Mouse (Mus musculus) neural tube, embryonic 11.5 days (tissue): Measurements from ENCODE around the gene Trub2. TPM values are rescaled to one million over a fixed set of nuclear protein-coding genes. Genes with fewer than 3 reads are reported as not detected.

Source experiments
- ATAC-seq: fragments of 200-750 bp; cut with Nextera tagmentation; 2 replicates; pipeline ENCODE4 v1.8.0; 2017; ENCODE audit warnings: moderate number of reproducible peaks, mild to moderate bottlenecking, moderate TSS enrichment, moderate library complexity; ENCODE audit not compliant: insufficient read depth, low FRiP score, low TSS enrichment
- DNase-seq: peaks from one replicate; pipeline ENCODE4 v3.0.0-alpha.2; 2015; ENCODE audit warnings: low spot score
- H3K27ac ChIP-seq: fragments of 300-500 bp; sonication (generic); 2 replicates; pipeline ENCODE4 v1.5.1; 2014; ENCODE audit warnings: low read depth, mild to moderate bottlenecking, low read length
- H3K27me3 ChIP-seq: fragments of 300-500 bp; sonication (generic); 2 replicates; pipeline ENCODE4 v1.6.1; 2014; ENCODE audit warnings: mild to moderate bottlenecking, low read length, mixed read lengths; ENCODE audit not compliant: control insufficient read depth, insufficient read depth
- H3K36me3 ChIP-seq: fragments of 300-500 bp; sonication (generic); 2 replicates; pipeline ENCODE4 v1.6.1; 2014; ENCODE audit warnings: mild to moderate bottlenecking, low read length, moderate library complexity, mixed read lengths; ENCODE audit not compliant: control insufficient read depth, insufficient read depth
- H3K4me1 ChIP-seq: fragments of 300-500 bp; sonication (generic); 2 replicates; pipeline ENCODE4 v1.6.1; 2014; ENCODE audit warnings: low read length, mixed read lengths; ENCODE audit not compliant: control insufficient read depth, insufficient read depth
- H3K4me2 ChIP-seq: fragments of 300-500 bp; sonication (generic); 2 replicates; pipeline ENCODE4 v1.6.1; 2014; ENCODE audit warnings: low read depth, mild to moderate bottlenecking, moderate library complexity
- H3K4me3 ChIP-seq: fragments of 300-500 bp; sonication (generic); 2 replicates; pipeline ENCODE4 v1.5.1; 2014; ENCODE audit warnings: low read depth, low read length
- H3K9ac ChIP-seq: fragments of 300-500 bp; sonication (generic); 2 replicates; pipeline ENCODE4 v1.6.1; 2014; ENCODE audit warnings: mild to moderate bottlenecking, low read length
- H3K9me3 ChIP-seq: fragments of 300-500 bp; sonication (generic); 2 replicates; pipeline ENCODE4 v1.6.1; 2016; ENCODE audit warnings: low read length; ENCODE audit not compliant: control insufficient read depth
- WGBS: fragments of 180-500 bp; shearing (Covaris S2); extraction: QIAGEN DNeasy Blood & Tissue Kit; methylation state at CpG from one replicate; pipeline ENCODE4 v1.1.7; 2014; 5-methylcytosine and 5-hydroxymethylcytosine counted together
- polyA plus RNA-seq: library from polyadenylated mRNA; unstranded; fragments of >200 nt; fragmentation: Nextera tagmentation; extraction: Ambion mirVana; gene quantifications from 2 replicates; pipeline ENCODE4 v1.2.1, GENCODE M21; 2014

The Trub2 gene
- 31.4 and 33.9 TPM in 2 replicates for polyA plus RNA-seq

DNA sequence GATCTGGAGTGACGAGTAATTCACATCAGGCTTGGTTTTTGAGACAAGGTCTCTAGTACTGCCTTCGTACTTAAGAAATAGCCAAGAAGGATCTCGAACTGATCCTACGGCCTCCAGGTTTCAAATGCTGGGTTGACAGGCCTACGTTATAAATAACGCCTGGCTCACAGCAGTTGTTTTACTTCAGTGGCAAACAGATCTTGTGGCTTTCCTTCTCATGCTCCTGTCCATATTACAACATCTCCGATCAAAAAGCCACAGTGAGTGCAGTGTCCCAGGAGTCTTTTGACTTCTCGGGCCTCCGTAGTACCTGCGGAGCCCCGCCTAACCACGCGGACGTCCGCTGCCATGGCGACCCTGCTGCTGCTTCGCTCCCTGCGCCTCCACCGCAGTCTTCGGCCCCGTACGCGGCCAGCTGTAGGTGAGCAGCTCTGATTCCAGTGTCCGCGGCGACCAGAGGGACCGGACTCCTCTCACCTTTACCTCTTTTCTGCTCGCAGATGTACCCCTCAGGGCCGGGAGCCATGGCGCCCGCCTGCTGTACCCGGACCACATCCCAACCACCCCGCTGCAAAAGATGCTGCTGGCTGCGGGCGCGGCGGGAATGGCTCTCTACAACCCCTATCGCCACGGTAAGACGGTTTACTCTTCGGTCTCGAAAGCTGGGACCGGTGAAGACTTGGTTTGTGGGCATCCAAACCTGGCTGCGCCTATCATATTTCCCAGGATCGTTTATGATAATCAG lies at the start of gene Trub2:
Gene Trub2, minus strand, starts transcription at position 566 of the 745 bp plus-strand sequence.
- peak; percentile 63 for ATAC-seq
- Histone ChIP-seq H3K9ac (peak within 1 kb of the TSS; percentile 72), H3K27ac (no peak within 1 kb of the TSS), H3K36me3 (peaks cover 12% of the 10 kb centered on the region), H3K4me3 (peak within 1 kb of the TSS; percentile 69), H3K4me2 (peak within 1 kb of the TSS; percentile 57), H3K4me1 (peaks cover 6% of the 10 kb centered on the region; the same call in 1 of the 2 replicates), H3K27me3 (no peaks in the 10 kb centered on the region), H3K9me3 (no peaks in the 10 kb centered on the region)
- DNase-seq = peak; percentile 83
- under 1% methylated on average over 45 of the region's 45 CpGs for WGBS

DNA sequence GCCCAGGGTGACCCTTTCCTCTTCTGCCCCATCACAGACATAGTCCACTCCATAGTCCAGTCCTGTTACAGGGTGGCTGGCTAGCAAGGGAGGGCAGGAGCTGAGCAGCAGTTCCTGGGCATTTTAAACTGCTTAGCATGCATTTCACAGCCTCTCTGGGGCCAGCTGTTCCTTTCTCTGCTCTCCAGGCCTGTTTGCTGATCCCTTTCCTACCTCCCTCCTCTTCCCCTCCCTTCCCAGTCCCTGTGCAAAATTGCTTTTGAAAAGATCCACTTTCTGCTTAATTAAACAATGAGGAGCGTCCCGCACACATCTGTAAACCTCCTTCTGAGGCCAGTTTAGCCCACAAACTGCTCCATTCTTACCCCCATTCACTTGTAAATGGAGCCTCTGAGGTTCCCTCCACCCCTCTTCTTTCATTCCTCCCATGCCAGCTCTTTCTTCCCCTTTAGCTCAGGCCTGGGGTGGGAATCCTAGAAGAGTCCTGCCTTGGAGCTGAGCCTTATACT lies 47.1 kb upstream of the Trub2 start:
- Histone ChIP-seq H3K4me2 (no peak overlapping the region), H3K4me3 (no peak overlapping the region), H3K4me1 (peaks cover 31% of the 10 kb centered on the region), H3K27me3 (no peaks in the 10 kb centered on the region), H3K9me3 (no peaks in the 10 kb centered on the region), H3K27ac (peak overlapping the region; percentile 85), H3K9ac (peak overlapping the region; percentile 31; the same call in 1 of the 2 replicates), H3K36me3 (peaks cover 4% of the 10 kb centered on the region; the same call in 1 of the 2 replicates)
- 11% methylated on average over 2 of the region's 2 CpGs for WGBS
- peak; percentile 67 for DNase-seq
- ATAC-seq = peak; percentile 46

DNA sequence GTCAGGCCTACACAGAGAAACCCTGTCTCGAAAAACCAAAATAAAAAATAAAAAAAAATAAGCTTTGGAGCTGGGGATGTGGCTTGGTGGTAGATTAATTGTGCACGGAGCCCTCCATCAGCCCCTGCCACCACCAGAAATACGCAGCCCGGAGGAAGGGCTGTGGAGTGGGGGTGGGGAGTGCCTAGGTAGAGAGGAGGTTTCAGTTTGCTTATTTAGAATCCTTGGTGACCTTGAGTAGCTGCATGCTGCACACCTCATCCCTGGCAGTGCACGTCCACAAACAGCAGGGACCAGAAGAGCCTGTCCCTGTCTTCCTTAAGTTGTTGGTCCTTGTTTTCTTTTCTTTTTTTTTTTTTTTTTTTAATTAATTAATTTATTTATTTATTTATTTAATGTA lies 45.5 kb upstream of the Trub2 start:
- 97% methylated on average over 5 of the region's 5 CpGs for WGBS
- H3K27ac ChIP-seq = no peak overlapping the region
- DNase-seq = no peak
- no peaks in the 10 kb centered on the region for H3K9me3 ChIP-seq
- ATAC-seq = no peak
- peaks cover 4% of the 10 kb centered on the region; the same call in 1 of the 2 replicates for H3K36me3 ChIP-seq
- no peak overlapping the region for H3K4me3 ChIP-seq
- no peak overlapping the region for H3K9ac ChIP-seq
- no peak overlapping the region for H3K4me2 ChIP-seq
- no peaks in the 10 kb centered on the region for H3K27me3 ChIP-seq
- peaks cover 21% of the 10 kb centered on the region for H3K4me1 ChIP-seq

DNA sequence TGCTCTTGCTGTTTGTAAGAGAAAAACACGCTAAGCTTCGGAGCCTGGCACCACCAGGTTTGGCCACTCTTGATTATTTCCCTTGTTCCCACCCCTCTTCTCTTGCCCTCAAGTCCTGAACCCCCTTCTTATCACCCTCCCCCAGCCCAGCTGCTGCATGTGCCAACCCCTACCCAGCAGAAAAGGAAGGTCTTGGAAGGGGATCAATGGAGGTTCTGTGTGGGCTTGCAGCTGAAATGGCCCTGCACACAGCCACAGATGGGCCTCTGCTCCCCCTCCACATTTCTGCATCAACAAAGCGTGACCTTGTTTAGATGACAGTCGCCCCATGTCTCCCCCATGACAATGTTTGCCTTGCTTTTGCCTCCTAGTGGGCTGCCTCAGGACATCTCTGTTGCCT lies 42.8 kb upstream of the Trub2 start:
- H3K36me3 ChIP-seq = peaks cover 4% of the 10 kb centered on the region; the same call in 1 of the 2 replicates
- H3K27me3 ChIP-seq = no peaks in the 10 kb centered on the region
- H3K4me1 ChIP-seq = peaks cover 14% of the 10 kb centered on the region
- no peak overlapping the region for H3K4me2 ChIP-seq
- H3K9me3 ChIP-seq = no peaks in the 10 kb centered on the region
- ATAC-seq (no peak), DNase-seq (no peak)
- no peak overlapping the region for H3K9ac ChIP-seq
- 87% methylated on average over 4 of the region's 4 CpGs for WGBS
- H3K27ac ChIP-seq = no peak overlapping the region
- no peak overlapping the region for H3K4me3 ChIP-seq

DNA sequence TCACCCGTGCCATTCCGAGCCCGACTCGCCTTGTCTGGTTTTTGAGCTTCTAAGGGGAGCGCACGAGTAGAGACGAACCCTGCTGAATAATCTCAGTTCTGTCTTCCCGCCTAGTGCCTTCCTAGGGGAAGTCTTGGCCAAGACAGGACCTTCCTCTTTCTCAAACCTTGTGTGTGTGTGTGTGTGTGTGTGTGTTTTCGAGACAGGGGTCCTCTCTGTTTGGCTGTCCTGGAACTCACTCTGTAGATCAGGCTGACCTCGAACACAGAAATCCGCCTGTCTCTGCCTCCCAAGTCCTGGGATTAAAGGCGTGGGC lies 39.4 kb upstream of the Trub2 start:
- Histone ChIP-seq H3K9me3 (no peaks in the 10 kb centered on the region), H3K4me3 (peak overlapping the region; percentile 66), H3K9ac (peak overlapping the region; percentile 67), H3K4me1 (peaks cover 6% of the 10 kb centered on the region), H3K36me3 (no peaks in the 10 kb centered on the region), H3K27me3 (no peaks in the 10 kb centered on the region), H3K4me2 (peak overlapping the region; percentile 64), H3K27ac (no peak overlapping the region)
- WGBS = 4% methylated on average over 12 of the region's 12 CpGs
- ATAC-seq (no peak), DNase-seq (no peak)

DNA sequence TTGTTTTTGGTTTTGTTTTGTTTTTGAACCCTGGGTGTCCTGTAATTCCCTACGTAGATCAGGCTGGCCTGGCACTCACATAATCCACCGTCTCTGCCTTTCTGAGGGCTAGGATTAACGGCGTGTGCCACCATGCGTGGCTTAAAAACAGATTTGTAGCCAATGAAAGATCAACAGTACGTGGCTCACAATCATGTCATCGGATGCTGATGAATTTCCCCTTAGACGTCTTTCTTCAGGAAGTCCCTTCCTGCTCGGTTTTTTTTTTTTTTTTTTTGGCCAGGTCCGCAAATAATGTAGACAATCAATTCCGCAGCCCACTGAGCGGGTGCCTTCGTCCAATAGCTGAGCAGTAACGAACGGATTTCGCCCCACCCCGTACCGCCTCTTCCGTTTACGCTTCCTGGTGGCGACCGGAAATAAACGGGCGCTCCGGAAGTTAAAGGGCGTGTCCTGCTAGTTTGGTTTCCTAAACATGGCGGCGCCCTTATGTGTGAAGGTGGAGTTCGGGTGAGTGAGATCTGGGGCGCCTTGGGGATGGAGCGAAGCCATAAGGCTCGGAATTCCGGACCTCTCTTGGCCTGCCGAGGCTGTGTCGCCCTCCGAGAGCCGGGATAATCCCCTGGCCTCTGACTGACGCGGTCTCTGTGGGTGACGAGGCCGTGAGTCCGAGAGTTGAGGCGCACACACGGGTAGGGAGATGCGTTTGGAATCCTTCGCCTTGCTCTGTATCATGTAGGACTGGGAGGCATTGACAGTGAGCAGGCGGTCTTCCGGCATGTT lies 38.8 kb upstream of the Trub2 start:
- under 1% methylated on average over 48 of the region's 48 CpGs for WGBS
- Histone ChIP-seq H3K27me3 (no peaks in the 10 kb centered on the region), H3K4me3 (peak overlapping the region; percentile 66), H3K4me1 (peaks cover 6% of the 10 kb centered on the region), H3K4me2 (peak overlapping the region; percentile 64), H3K9me3 (no peaks in the 10 kb centered on the region), H3K9ac (peak overlapping the region; percentile 67), H3K36me3 (no peaks in the 10 kb centered on the region), H3K27ac (peak overlapping the region; percentile 86)
- peak; percentile 96 for DNase-seq
- ATAC-seq = peak; percentile 95

DNA sequence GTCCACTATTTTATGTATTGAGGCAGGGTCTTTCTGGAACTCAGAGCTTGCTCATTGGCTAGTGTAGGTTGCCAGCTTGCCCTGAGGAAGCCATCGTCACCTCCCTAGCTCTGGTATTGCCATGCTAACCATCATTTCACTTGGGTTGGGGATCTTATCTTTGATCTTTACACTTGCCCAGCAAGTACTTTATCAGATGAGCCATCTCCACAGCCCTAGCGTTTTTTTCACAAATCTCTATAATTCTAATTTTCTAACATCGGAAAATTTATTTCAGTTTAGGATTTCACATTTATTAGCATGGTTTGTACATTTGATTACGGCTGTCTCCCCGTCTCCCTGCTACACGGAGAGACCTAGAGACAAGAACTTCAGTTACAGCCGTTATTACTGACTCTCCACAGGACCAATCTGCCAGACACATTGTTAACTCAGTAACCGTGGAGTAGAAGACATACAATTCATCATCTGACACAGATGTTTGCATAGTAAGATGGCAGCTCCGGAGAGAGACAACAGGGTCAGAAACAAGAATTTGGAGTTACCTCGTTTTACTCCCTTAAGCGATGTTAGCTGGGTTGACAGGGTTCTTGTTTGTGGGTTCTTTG lies 38.1 kb upstream of the Trub2 start:
- Histone ChIP-seq H3K4me1 (peaks cover 6% of the 10 kb centered on the region), H3K4me3 (peak overlapping the region; percentile 66), H3K27me3 (no peaks in the 10 kb centered on the region), H3K9me3 (no peaks in the 10 kb centered on the region), H3K27ac (peak overlapping the region; percentile 86), H3K9ac (peak overlapping the region; percentile 67), H3K36me3 (no peaks in the 10 kb centered on the region), H3K4me2 (peak overlapping the region; percentile 64)
- ATAC-seq (no peak), DNase-seq (no peak)
- 11% methylated on average over 11 of the region's 11 CpGs for WGBS

DNA sequence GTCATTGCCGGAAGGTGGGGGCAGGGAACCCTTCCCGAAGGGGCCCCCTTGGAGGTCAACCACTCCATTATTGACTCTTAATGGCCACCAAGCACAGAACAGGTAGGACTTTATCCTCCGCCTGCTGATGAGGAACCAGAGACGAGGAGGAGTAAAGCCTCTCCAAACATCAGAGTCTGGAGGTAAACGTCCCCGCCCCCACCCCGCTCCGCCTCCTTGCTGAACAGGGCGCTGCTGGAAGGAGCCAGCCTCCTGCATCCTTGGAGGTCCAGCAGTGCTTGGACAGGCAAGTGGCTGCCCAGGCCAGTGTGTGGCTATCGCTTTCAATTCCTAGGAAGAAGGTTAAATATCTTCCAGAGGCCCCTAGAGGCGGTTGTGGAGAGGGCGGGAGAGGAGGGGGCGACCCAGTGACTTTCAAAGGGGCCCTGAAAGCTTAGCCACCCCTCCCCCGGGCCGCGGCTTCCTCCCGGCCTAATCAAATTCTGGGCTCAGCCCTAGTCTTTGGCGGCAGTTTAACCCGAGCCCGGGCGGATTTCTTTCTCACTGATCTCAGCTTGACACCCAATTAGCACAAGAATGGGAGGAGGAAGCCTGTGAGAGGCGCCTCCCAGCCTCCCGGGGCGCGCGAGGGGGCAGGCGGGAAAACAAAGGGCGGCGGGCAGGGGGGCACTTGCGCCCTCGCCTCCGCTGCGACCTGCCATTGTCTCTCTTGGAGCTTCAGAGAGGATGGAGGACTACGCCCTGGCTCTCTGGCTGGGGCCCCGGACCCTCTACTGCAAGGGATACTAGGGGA lies 31.9 kb upstream of the Trub2 start, which contains the start of gene Urm1:
Gene Urm1, plus strand, starts transcription at position 51 of the 793 bp plus-strand sequence.
- peak within 1 kb of the TSS; percentile 52 for H3K9ac ChIP-seq
- peak within 1 kb of the TSS; percentile 28 for H3K4me3 ChIP-seq
- DNase-seq (peak; percentile 91), ATAC-seq (peak; percentile 74)
- peaks cover 6% of the 10 kb centered on the region; the same call in 1 of the 2 replicates for H3K36me3 ChIP-seq
- H3K4me1 ChIP-seq = peaks cover 12% of the 10 kb centered on the region
- WGBS = under 1% methylated on average over 35 of the region's 35 CpGs
- H3K4me2 ChIP-seq = peak within 1 kb of the TSS; percentile 44
- peak within 1 kb of the TSS; percentile 86 for H3K27ac ChIP-seq
- H3K9me3 ChIP-seq = no peaks in the 10 kb centered on the region
- H3K27me3 ChIP-seq = no peaks in the 10 kb centered on the region
